8 mouse cellular contexts compared by ENCODE assay signal in the genomic region with DNA sequence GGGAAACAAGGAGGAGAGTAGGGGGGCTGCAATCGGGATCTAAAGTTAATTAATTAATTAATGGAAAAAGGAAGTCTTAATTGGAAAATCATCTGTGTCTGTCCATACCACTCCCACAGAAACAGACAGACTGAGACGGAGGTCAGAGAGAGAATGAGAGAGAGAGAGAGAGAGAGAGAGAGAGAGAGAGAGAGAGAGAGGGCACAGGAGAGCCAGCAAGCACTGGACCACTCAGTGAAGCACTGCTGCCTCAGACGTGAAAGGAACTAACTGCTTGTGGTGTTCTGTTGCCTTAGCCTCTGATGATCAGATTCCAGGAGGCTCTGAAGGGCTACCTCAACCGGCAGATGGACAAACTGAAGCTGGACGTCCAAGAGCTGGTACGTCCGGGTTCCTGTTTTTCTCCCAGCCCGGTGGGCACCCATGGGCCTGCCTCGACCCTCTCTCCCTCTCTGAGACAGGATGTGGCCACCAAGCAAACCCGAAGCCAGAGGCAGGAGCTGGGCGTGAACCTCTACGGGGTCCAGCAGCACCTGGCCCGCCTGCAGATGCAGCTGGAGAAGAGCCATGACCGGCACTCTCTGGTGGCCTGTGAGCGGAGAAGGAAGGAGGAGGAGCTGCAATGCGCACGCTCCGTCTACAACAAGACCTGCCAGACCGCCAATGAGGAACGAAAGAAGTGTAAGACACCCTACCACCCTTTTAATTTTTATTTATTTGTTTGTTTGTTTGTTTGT. TPM values are rescaled to one million over a fixed set of nuclear protein-coding genes. Genes with fewer than 3 reads are reported as not detected.
DNase-seq lines count a peak whose midpoint lies in the region; ATAC-seq and TF ChIP-seq lines count a peak whose summit lies in the region.

No protein-coding gene starts in this region.

- H3K4me1 ChIP-seq in intestine, postnatal 0 days (replicated peaks; ENCODE audit: control insufficient read depth, insufficient read depth, low read length): no peaks in the 10 kb centered on the region; the same call in 1 of the 2 replicates
- H3K4me1 ChIP-seq in stomach, embryonic 16.5 days (ENCODE audit: control insufficient read depth, insufficient read depth, low read length): 0 out of 2 replicates have a peak, but pooled peaks cover 3% of the 10 kb centered on the region

- 24% methylated on average over 20 of the region's 20 CpGs for WGBS in intestine, postnatal 0 days
- 26% methylated on average over 20 of the region's 20 CpGs for WGBS in stomach, embryonic 16.5 days

- H3K9ac ChIP-seq in intestine, postnatal 0 days (ENCODE audit: low read depth, low read length): no peak overlapping the region
- H3K9ac ChIP-seq in stomach, embryonic 16.5 days (ENCODE audit: low read length): peak overlapping the region; percentile 70

- DNase-seq in B cell, adult 2 months: peak; percentile 47 to 53
- peak; percentile 70 for DNase-seq in MEL-GATA-1-ER (ENCODE audit: extremely low read depth, low read depth)
- no peak for DNase-seq in layer of hippocampus, postnatal 14 days (ENCODE audit: low spot score in 2 of 2)
- DNase-seq in cerebellum, adult 9-10 months: no peak

- H3K27me3 ChIP-seq in intestine, postnatal 0 days (replicated peaks; ENCODE audit: control insufficient read depth, insufficient read depth, low read length): no peaks in the 10 kb centered on the region
- H3K27me3 ChIP-seq in stomach, embryonic 16.5 days (ENCODE audit: control insufficient read depth, insufficient read depth, low read length): no peaks in the 10 kb centered on the region

- H3K27ac ChIP-seq in intestine, postnatal 0 days (ENCODE audit: low read depth, low read length): no peak overlapping the region
- no peak overlapping the region; the same call in 1 of the 2 replicates for H3K27ac ChIP-seq in stomach, embryonic 16.5 days (ENCODE audit: low read length)

- no peaks in the 10 kb centered on the region for H3K9me3 ChIP-seq in intestine, postnatal 0 days (ENCODE audit: control insufficient read depth)
- no peaks in the 10 kb centered on the region for H3K9me3 ChIP-seq in stomach, embryonic 16.5 days (replicated peaks; ENCODE audit: control insufficient read depth, low read length)

- peak overlapping the region; percentile 69 for H3K4me2 ChIP-seq in intestine, postnatal 0 days (replicated peaks; ENCODE audit: low read depth)
- peak overlapping the region; percentile 59 for H3K4me2 ChIP-seq in stomach, embryonic 16.5 days (ENCODE audit: low read depth, low read length)

- peak; percentile 68 for ATAC-seq in granulocyte monocyte progenitor cell, adult 5-6 weeks (replicated peaks; ENCODE audit: poor library complexity, severe bottlenecking)
- peak; percentile 59 for ATAC-seq in intestine, postnatal 0 days
- peak; percentile 87 for ATAC-seq in megakaryocyte, adult 5-6 weeks (ENCODE audit: poor library complexity, severe bottlenecking)
- peak; percentile 46; the same call in 1 of the 2 replicates for ATAC-seq in stomach, embryonic 16.5 days (ENCODE audit: insufficient read depth, low FRiP score)

- no peaks in the 10 kb centered on the region for H3K36me3 ChIP-seq in intestine, postnatal 0 days (ENCODE audit: control insufficient read depth, insufficient read depth)
- no peaks in the 10 kb centered on the region for H3K36me3 ChIP-seq in stomach, embryonic 16.5 days (ENCODE audit: control insufficient read depth, insufficient read depth, low read length)

- H3K4me3 ChIP-seq in intestine, postnatal 0 days (ENCODE audit: low read depth, low read length): peak overlapping the region; percentile 28
- H3K4me3 ChIP-seq in stomach, embryonic 16.5 days (replicated peaks; ENCODE audit: low read length): peak overlapping the region; percentile 37

- no peak for TF ChIP-seq CTCF in intestine, postnatal 0 days (IDR thresholded peaks at IDR 0.05; ENCODE audit: low read depth)

RNA-seq across cellular contexts. Expression of a gene that starts 9.4 kb away (rescaled TPM):
- 7.3 and 12.0 TPM in 2 replicates for total RNA-seq in granulocyte monocyte progenitor cell, adult 5-6 weeks (2014; fragmentation: Nextera tagmentation)
- total RNA-seq in granulocyte monocyte progenitor cell, adult 5-6 weeks (2017): 9.0 and 11.8 TPM in 2 replicates
- 1.5 and 1.8 TPM in 2 replicates for polyA plus RNA-seq in intestine, postnatal 0 days (2015; fragmentation: Nextera tagmentation; extraction: Ambion mirVana)
- 0.21 and 0.31 TPM in 2 replicates for total RNA-seq in megakaryocyte, adult 5-6 weeks (2015)
- total RNA-seq in megakaryocyte, adult 5-6 weeks (2017): 0.65 and 1.1 TPM in 2 replicates
- 2.3 and 2.4 TPM in 2 replicates for polyA plus RNA-seq in stomach, embryonic 16.5 days (2015; fragmentation: Nextera tagmentation; extraction: Ambion mirVana)
- 1 to 10 TPM; 3.3 to 5.1 TPM for total RNA-seq in layer of hippocampus, postnatal 14 days (2021)

RNA-seq across cellular contexts. Expression of a gene that starts 9.4 kb away (rescaled TPM):
- 3.3 and 8.6 TPM in 2 replicates for total RNA-seq in granulocyte monocyte progenitor cell, adult 5-6 weeks (2014; fragmentation: Nextera tagmentation)
- 2.1 and 3.0 TPM in 2 replicates for total RNA-seq in granulocyte monocyte progenitor cell, adult 5-6 weeks (2017)
- polyA plus RNA-seq in intestine, postnatal 0 days (2015; fragmentation: Nextera tagmentation; extraction: Ambion mirVana): 3.8 and 4.5 TPM in 2 replicates
- 0.64 and 0.71 TPM in 2 replicates for total RNA-seq in megakaryocyte, adult 5-6 weeks (2015)
- 0.53 and 0.59 TPM in 2 replicates for total RNA-seq in megakaryocyte, adult 5-6 weeks (2017)
- polyA plus RNA-seq in stomach, embryonic 16.5 days (2015; fragmentation: Nextera tagmentation; extraction: Ambion mirVana): 13.6 and 14.8 TPM in 2 replicates
- total RNA-seq in layer of hippocampus, postnatal 14 days (2021): 10 to 100 TPM; 79.7 to 81.0 TPM

RNA-seq across cellular contexts. Expression of a gene that starts 30.0 kb away (rescaled TPM):
- 35.8 and 47.2 TPM in 2 replicates for total RNA-seq in granulocyte monocyte progenitor cell, adult 5-6 weeks (2014; fragmentation: Nextera tagmentation)
- total RNA-seq in granulocyte monocyte progenitor cell, adult 5-6 weeks (2017): 27.4 and 31.6 TPM in 2 replicates
- polyA plus RNA-seq in intestine, postnatal 0 days (2015; fragmentation: Nextera tagmentation; extraction: Ambion mirVana): 71.6 and 79.0 TPM in 2 replicates
- 9.3 and 16.5 TPM in 2 replicates for total RNA-seq in megakaryocyte, adult 5-6 weeks (2015)
- 8.0 and 9.8 TPM in 2 replicates for total RNA-seq in megakaryocyte, adult 5-6 weeks (2017)
- polyA plus RNA-seq in stomach, embryonic 16.5 days (2015; fragmentation: Nextera tagmentation; extraction: Ambion mirVana): 74.7 and 85.1 TPM in 2 replicates
- 100 to 1,000 TPM; 178 to 184 TPM for total RNA-seq in layer of hippocampus, postnatal 14 days (2021)

Comparison
In these comparisons a context has a peak if more than half of its experiments do, and no peak if none do; other contexts are left out.
1. DNase-seq: peak in B cell, adult 2 months (2 of 2) and MEL-GATA-1-ER (single experiment); none in layer of hippocampus, postnatal 14 days (0 of 2) and cerebellum, adult 9-10 months (single experiment).
2. RNA of a gene that starts 9.4 kb away (total RNA-seq): 79.7 to 81.0 TPM in layer of hippocampus, postnatal 14 days; 2.1 to 8.6 TPM in granulocyte monocyte progenitor cell, adult 5-6 weeks and 0.53 to 0.71 TPM in megakaryocyte, adult 5-6 weeks; every median in the first group is over 4 times any median in the second.
3. Peak in every context shown above with its lines, with median percentiles within 50 percentile points of each other: ATAC-seq.